Mouse (Mus musculus): ENCODE data around the gene Myoz1.

- TF ChIP-seq EP300 (IDR thresholded peaks at IDR 0.05; ENCODE audit: insufficient read depth, low read depth, low read length) (no peak), CTCF (IDR thresholded peaks at IDR 0.05) (no peak), POLR2A (IDR thresholded peaks at IDR 0.05; ENCODE audit: insufficient read depth, low read depth, low read length) (peak; percentile 29; the same call in 1 of the 2 replicates)
Observed at GRCm38 (mm10) chr14:20663601-20664000, 7.3 kb upstream of the Myoz1 start.

All from heart, adult 2 months (tissue).